Mouse (Mus musculus): ENCODE results near the gene Kctd19.

DNA sequence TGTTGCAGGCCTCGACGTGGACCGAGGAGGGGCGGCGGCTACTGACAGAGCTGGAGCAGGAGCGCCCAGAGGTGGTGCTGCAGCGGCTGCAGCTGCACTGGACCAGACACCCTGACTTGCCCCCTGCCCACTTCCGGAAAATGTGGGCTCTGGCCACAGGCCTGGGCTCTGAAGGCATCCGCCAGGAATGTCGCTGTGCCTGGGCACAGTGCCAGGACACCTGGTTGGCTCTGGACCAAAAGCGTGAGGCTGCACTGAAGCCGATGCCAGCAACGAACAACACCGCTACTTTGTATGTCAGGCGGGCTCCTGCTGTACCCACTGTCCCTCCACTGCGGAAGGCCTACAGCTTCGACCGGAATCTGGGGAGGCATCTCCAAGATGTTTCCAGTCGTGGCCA, 34.6 kb downstream of the Kctd19 start:
- TF ChIP-seq CTCF (IDR thresholded peaks at IDR 0.05; ENCODE audit: control insufficient read depth, insufficient read depth, insufficient read length) (no peak), MYOG (IDR thresholded peaks at IDR 0.05; ENCODE audit: control insufficient read depth, extremely low read depth, insufficient read length) (no peak)

Data from C2C12 (cell line).